Mouse (Mus musculus) spleen, postnatal 36 days (tissue): Measurements from ENCODE around the gene Rsph9.

Experiments used
- DNase-seq, 2 experiments: peaks; one replicate each; pipeline ENCODE4 v3.0.0; 2022; ENCODE audit warnings: low spot score in 2 of 2, mixed read lengths in 1 of 2

The Rsph9 gene

GRCm38 (mm10) chr17:46143578-46144423, at the start of gene Rsph9:
Gene Rsph9, minus strand, starts transcription at chr17:46144216.
- peak; percentile 85 to 88 for DNase-seq

DNA sequence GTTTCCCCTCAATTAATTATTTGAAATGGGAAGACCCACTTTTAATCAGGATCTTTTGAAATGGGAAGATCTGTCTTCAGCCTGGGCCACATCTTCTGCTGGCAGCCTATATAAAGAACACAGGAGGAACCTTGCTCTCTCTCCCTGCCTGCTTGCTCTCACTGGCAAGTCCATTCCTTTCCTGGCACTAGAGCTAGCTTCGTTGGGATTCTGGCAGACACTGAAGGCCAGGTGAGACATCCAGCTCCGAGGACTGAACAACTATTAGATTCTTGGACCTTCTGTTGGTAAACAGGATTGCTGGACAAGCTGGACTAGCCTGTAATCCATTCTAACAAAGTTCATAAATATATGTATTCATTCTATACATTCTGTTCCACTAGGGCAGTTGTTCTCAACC, 44.8 kb upstream of the Rsph9 start:
- no peak for DNase-seq

GRCm38 (mm10) chr17:46182273-46182672, 38.3 kb upstream of the Rsph9 start:
- DNase-seq: no peak

- DNase-seq: peak; percentile 34 to 49
Observed at GRCm38 (mm10) chr17:46170538-46170937, 26.5 kb upstream of the Rsph9 start.

DNA sequence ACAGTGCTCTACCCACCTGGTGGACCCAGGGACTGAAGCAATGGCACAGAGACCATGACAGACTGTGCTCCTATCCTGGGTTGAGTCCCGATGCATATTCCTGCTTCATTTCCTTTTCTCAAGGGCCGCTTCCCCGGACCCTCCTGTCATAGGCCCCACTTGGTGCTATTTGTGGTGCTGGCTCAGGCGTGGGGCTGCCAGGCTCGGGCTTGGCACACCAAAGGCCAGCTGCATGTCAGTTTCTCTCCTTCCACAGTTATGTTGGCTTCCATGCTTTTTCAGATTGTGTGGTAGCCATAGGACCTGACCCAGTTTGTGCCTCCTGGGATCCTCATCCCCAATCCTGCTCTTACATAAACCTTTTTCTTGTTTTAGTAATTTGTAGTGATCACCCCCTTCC, 24.8 kb upstream of the Rsph9 start:
- DNase-seq: no peak

GRCm38 (mm10) chr17:46168318-46168717, 24.3 kb upstream of the Rsph9 start:
- DNase-seq: no peak

GRCm38 (mm10) chr17:46167014-46167413, 23.0 kb upstream of the Rsph9 start:
- DNase-seq: no peak

DNA sequence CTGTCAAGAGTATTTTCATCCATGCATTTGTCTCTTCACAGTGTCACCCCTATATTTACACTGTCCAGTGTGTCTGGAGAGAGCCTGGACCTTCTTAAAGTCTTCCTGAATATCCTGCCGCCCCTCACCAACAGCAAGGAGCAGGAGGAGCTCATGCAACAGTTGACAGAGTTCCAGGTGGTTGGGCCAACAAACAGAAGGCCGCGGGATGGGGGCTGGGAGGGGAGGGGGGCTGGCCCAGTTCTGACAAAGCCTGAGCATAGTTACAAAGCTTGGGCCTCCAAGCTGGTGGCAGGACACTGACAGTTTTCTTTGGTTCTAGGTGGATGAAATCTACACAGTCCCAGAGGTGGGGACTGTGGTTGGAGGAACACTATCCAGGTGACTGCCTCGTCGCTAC, 22.3 kb upstream of the Rsph9 start:
- no peak for DNase-seq

- DNase-seq: no peak
Observed at GRCm38 (mm10) chr17:46165460-46165859, 21.4 kb upstream of the Rsph9 start.

DNA sequence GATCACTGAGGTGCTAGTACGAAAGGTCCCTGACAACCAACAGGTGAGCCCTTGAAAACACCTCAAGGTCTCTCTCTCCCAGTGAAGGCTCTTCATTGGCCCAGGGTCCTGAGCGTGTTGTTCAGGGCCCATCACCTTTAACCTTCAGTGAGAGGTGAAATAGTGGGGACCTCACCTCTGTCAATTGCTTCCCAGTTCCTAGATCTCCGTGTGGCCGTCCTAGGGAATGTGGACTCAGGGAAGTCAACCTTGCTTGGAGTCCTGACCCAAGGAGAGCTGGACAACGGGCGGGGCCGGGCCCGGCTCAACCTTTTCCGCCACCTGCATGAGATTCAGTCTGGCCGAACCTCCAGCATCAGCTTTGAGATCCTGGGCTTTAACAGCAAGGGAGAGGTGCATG, 20.8 kb upstream of the Rsph9 start:
- no peak for DNase-seq

- DNase-seq: no peak
Observed at GRCm38 (mm10) chr17:46164301-46164700, 20.3 kb upstream of the Rsph9 start.

GRCm38 (mm10) chr17:46162951-46163421, 19.0 kb upstream of the Rsph9 start:
- peak; percentile 55 to 67 for DNase-seq

GRCm38 (mm10) chr17:46162551-46162950, 18.5 kb upstream of the Rsph9 start:
- DNase-seq: no peak

GRCm38 (mm10) chr17:46161710-46162109, 17.7 kb upstream of the Rsph9 start:
- no peak for DNase-seq

GRCm38 (mm10) chr17:46161179-46161578, 17.2 kb upstream of the Rsph9 start:
- no peak for DNase-seq

- DNase-seq: peak; percentile 98 to 99
Observed at GRCm38 (mm10) chr17:46160686-46161085, 16.7 kb upstream of the Rsph9 start, which contains the start of gene Gtpbp2. Gene Gtpbp2, plus strand, starts transcription at chr17:46161032.

GRCm38 (mm10) chr17:46160090-46160662, 16.2 kb upstream of the Rsph9 start:
- peak; percentile 91 to 94 for DNase-seq

GRCm38 (mm10) chr17:46159236-46159635, 15.2 kb upstream of the Rsph9 start:
- peak; percentile 45 to 73 for DNase-seq

DNA sequence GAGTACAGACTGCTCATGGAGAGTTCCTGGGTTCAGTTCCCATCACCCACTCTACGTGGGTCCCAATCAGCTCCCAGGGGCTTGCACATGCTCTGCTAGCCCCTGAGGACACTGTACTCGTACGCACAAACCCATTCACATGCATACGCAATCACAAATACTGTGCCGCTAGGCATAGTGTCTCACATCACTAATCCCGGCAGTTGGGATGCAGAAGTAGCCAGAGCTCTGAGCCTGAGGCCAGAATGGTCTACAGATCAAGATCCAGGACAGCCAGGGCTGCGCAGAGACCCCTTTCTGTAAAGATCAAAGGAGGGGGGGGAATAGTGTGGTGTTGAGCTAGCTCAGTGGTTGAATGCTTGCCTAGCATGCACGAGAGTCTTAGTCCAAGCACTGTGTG, 13.1 kb upstream of the Rsph9 start:
- DNase-seq: no peak

GRCm38 (mm10) chr17:46156680-46157079, 12.7 kb upstream of the Rsph9 start:
- DNase-seq: peak; percentile 49 to 75

DNA sequence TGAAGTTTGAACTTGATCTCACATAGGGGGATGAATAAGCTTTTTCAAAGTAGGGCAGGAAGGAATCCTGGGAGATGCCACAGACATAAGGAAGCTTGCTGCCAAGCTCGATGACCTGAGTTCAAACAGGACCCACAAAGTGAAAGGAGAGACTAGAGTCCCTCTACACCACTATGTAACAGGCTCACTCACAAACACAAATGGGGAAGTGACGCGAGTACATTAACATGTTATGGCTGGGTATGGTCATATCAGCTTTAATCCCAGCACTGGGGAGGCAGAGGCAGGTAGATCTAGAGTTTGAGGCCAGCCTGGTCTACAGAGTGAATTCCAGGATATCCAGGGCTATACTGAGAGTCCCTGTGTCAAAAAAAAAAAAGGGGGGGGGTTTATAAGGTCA, 10.3 kb upstream of the Rsph9 start:
- DNase-seq: no peak

GRCm38 (mm10) chr17:46152847-46153782, 9.1 kb upstream of the Rsph9 start, which contains the start of gene Mad2l1bp:
Gene Mad2l1bp, minus strand, starts transcription at chr17:46153553.
- DNase-seq: peak; percentile 94 to 95
